8 mouse cellular contexts compared by ENCODE assay signal in genomic region chr6:120835474-120836374, GRCm38 (mm10). TPM values are rescaled to one million over a fixed set of nuclear protein-coding genes. Genes with fewer than 3 reads are reported as not detected.
DNase-seq lines count a peak whose midpoint lies in the region; ATAC-seq lines count a peak whose summit lies in the region.

Gene Bcl2l13 (plus strand): TSS chr6:120836212.

- peak; percentile 94 for DNase-seq in 3T3-L1 (ENCODE audit: low read depth, low spot score)
- peak; percentile 97 to 99 for DNase-seq in adrenal gland, postnatal 4 days (ENCODE audit: low spot score in 2 of 2)
- peak; percentile 93 to 97 for DNase-seq in heart, adult 9 months (ENCODE audit: low spot score in 2 of 2)
- peak; percentile 91 to 98 for DNase-seq in monocyte, adult 2 months (ENCODE audit: low read depth in 1 of 2, low spot score in 2 of 2)
- DNase-seq in spleen, postnatal 36 days (ENCODE audit: low spot score in 2 of 2): peak; percentile 91 to 93

- peak within 1 kb of the TSS; percentile 74 for H3K4me2 ChIP-seq in embryonic facial prominence, embryonic 15.5 days (replicated peaks)
- peak within 1 kb of the TSS; percentile 55 for H3K4me2 ChIP-seq in kidney, embryonic 14.5 days (replicated peaks; ENCODE audit: low read depth, low read length)
- peak within 1 kb of the TSS; percentile 64 for H3K4me2 ChIP-seq in limb, embryonic 15.5 days

- no peaks in the 10 kb centered on the region for H3K27me3 ChIP-seq in embryonic facial prominence, embryonic 15.5 days
- no peaks in the 10 kb centered on the region for H3K27me3 ChIP-seq in kidney, embryonic 14.5 days (ENCODE audit: control insufficient read depth, insufficient read depth, low read length)
- H3K27me3 ChIP-seq in limb, embryonic 15.5 days: no peaks in the 10 kb centered on the region

- peak within 1 kb of the TSS; percentile 89 for H3K9ac ChIP-seq in embryonic facial prominence, embryonic 15.5 days
- peak within 1 kb of the TSS; percentile 92 for H3K9ac ChIP-seq in kidney, embryonic 14.5 days (ENCODE audit: low read depth, low read length)
- H3K9ac ChIP-seq in limb, embryonic 15.5 days: peak within 1 kb of the TSS; percentile 90

- H3K36me3 ChIP-seq in embryonic facial prominence, embryonic 15.5 days: no peaks in the 10 kb centered on the region; the same call in 1 of the 2 replicates
- no peaks in the 10 kb centered on the region for H3K36me3 ChIP-seq in kidney, embryonic 14.5 days (ENCODE audit: control insufficient read depth, insufficient read depth, low read length)
- no peaks in the 10 kb centered on the region; the same call in 1 of the 2 replicates for H3K36me3 ChIP-seq in limb, embryonic 15.5 days

- whole genome bisulfite sequencing in embryonic facial prominence, embryonic 15.5 days: 4% methylated on average over 40 of the region's 40 CpGs
- 4% methylated on average over 40 of the region's 40 CpGs for WGBS in kidney, embryonic 14.5 days
- 4% methylated on average over 33 of the region's 40 CpGs for WGBS in limb, embryonic 15.5 days

- no peaks in the 10 kb centered on the region for H3K9me3 ChIP-seq in embryonic facial prominence, embryonic 15.5 days (replicated peaks)
- H3K9me3 ChIP-seq in kidney, embryonic 14.5 days (ENCODE audit: control insufficient read depth, low read length): no peaks in the 10 kb centered on the region
- H3K9me3 ChIP-seq in limb, embryonic 15.5 days: no peaks in the 10 kb centered on the region

- peaks cover 13% of the 10 kb centered on the region; the same call in 1 of the 2 replicates for H3K4me1 ChIP-seq in embryonic facial prominence, embryonic 15.5 days
- no peaks in the 10 kb centered on the region for H3K4me1 ChIP-seq in kidney, embryonic 14.5 days (ENCODE audit: control insufficient read depth, insufficient read depth, low read length)
- H3K4me1 ChIP-seq in limb, embryonic 15.5 days: peaks cover 8% of the 10 kb centered on the region; the same call in 1 of the 2 replicates

- ATAC-seq in embryonic facial prominence, embryonic 15.5 days (ENCODE audit: insufficient number of reproducible peaks, low FRiP score, low TSS enrichment, low read depth): peak; percentile 92
- ATAC-seq in kidney, embryonic 14.5 days (ENCODE audit: low FRiP score, low TSS enrichment): peak; percentile 94
- peak; percentile 89 for ATAC-seq in limb, embryonic 15.5 days (ENCODE audit: insufficient number of reproducible peaks, low FRiP score, low TSS enrichment, low read depth)

- peak within 1 kb of the TSS; percentile 95 for H3K27ac ChIP-seq in embryonic facial prominence, embryonic 15.5 days (replicated peaks)
- H3K27ac ChIP-seq in kidney, embryonic 14.5 days (ENCODE audit: low read depth, low read length): peak within 1 kb of the TSS; percentile 92
- peak within 1 kb of the TSS; percentile 96 for H3K27ac ChIP-seq in limb, embryonic 15.5 days

- peak within 1 kb of the TSS; percentile 79 for H3K4me3 ChIP-seq in embryonic facial prominence, embryonic 15.5 days (replicated peaks)
- H3K4me3 ChIP-seq in kidney, embryonic 14.5 days (ENCODE audit: low read length): peak within 1 kb of the TSS; percentile 76
- H3K4me3 ChIP-seq in limb, embryonic 15.5 days: peak within 1 kb of the TSS; percentile 92

RNA-seq across cellular contexts. Expression of gene Bcl2l13, which starts in this region (rescaled TPM):
- total RNA-seq in adrenal gland, postnatal 4 days (2021): 10 to 100 TPM; 59.4 to 61.9 TPM
- 27.0 and 30.2 TPM in 2 replicates for polyA plus RNA-seq in embryonic facial prominence, embryonic 15.5 days (2015; fragmentation: Nextera tagmentation; extraction: Ambion mirVana)
- 22.9 and 34.0 TPM in 2 replicates for polyA plus RNA-seq in kidney, embryonic 14.5 days (2014; fragmentation: Nextera tagmentation; extraction: Ambion mirVana)
- 25.3 and 27.8 TPM in 2 replicates for polyA plus RNA-seq in limb, embryonic 15.5 days (2015; fragmentation: Nextera tagmentation; extraction: Ambion mirVana)

Comparison
In these comparisons a context has a peak if more than half of its experiments do, and no peak if none do; other contexts are left out.
1. Peak in every context shown above with its lines: DNase-seq, ATAC-seq, H3K4me3 ChIP-seq and H3K27ac ChIP-seq.